Mouse (Mus musculus) heart, adult 11 months (tissue): ENCODE data around the gene Ptpra.
"Not testable (repeated sequence)": the region's sequence is repeated elsewhere in the genome, so short reads cannot be mapped to it uniquely, and the experiment has no call there.

Experiments used
- DNase-seq: peaks from one replicate; pipeline ENCODE4 v3.0.0; 2022

Ptpra gene

DNA sequence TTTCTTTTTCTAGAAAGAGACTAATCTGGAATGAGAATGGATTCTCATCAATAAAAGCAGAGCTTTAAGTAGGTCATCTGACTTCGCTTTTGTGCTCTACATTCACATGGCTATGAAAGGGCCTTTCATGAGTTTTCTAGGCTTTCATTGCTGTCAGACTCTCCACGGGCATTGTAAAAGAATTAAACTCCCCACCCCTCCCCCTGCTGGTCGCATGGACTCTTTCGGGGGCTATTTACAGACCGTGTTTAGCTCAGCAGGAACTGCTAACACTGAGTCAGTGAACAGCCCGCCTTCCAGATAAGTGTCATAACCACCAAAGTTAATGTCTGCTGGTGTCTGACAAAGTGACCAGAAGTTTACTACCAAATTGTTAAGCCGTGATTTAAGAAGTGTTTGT lies 41.5 kb downstream of the Ptpra start:
- DNase-seq: peak; percentile 96

DNA sequence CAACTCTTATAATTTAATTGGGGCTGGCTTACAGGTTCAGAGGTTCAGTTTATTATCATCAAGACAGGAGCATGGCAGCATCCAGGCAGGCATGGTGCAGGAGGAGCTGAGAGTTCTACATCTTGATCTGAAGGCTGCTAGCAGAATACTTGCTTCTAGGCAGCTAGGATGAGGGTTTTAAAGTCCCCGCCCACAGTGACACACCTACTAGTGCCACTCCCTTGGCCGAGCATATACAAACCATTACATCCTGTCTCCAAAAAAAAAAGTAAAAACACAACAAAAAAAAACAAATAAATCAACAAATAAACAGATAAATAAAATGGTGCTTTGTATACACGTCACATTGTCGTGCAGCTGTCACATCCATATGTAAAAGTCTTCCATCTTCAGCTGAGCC lies 45.0 kb downstream of the Ptpra start:
- not testable (repeated sequence) for DNase-seq

DNA sequence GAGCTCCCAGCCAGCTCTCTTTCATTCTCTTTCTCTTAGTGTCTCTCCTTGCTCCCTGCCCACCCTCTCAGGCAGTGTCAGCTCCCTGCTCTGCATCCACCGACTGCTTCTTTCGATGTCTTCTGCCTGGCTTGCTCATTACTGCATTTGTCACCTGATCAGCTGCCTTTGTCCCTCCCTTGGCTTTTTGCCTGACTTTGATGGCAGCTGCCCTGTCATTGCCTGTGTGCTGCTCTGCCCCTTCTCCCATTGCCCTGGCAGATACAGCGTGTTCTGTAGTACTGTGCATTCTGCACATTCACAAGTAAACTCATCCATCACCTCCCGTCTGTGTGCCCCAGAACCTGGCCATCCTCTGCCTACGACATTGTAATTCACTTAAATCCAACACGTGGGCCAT lies 46.0 kb downstream of the Ptpra start:
- peak; percentile 96 for DNase-seq

DNA sequence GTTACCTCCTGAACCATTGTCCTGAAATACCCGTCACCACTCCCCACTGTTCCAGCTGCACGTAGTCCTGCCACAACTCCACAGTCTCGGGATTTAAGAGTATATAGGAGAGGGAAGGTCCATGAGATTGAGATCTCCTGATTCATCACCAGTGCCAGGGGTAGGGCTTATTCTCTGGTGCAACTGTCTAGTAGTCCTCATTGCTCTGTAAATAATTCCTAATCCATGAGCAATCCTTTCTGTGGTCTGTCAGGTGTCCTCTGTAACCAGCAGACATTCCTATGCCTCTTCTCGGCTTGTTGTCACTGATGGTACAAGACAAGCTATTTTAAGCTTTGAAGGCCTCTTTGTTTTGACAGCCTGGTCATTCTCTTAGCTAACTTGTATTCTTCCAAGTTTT lies 46.9 kb downstream of the Ptpra start:
- no peak for DNase-seq

DNA sequence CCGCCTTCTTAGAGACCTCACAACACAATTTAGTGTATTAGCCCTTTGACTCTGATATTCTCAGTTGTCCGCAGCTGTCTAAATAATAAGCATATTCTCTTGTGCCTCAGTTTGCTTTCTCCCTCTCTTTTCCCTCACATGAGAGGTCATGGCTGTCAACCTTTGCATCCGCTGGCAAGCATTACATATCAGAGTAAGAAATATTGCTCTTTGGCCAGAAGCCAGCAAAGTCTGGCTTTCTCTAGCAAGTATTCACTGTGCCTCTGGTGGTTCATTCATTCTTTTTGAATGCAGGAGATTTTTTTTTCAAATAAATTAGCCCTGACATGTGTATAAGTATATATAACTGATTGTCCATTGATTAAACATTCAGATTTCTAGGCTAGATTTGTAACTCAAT lies 49.5 kb downstream of the Ptpra start:
- DNase-seq: no peak

DNA sequence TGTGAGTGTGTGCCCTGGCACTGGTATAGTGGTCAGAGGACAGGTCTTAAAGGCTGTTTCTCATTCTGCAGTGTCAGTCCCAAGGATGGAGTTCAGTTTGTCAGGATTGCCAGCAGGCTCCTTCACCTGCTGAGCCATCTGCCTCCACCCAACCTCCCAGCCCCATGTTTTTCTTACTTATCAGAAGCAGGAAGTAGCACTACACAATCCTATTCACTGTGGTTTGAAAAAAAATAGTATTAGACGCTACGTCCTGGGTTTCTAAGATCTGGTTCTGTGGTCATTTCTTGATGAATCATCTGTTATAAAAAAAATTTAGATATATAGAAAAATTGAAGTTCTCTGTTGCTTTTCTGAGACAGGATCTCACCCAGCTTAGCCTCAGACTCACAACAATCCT lies 51.5 kb downstream of the Ptpra start:
- no peak for DNase-seq

DNA sequence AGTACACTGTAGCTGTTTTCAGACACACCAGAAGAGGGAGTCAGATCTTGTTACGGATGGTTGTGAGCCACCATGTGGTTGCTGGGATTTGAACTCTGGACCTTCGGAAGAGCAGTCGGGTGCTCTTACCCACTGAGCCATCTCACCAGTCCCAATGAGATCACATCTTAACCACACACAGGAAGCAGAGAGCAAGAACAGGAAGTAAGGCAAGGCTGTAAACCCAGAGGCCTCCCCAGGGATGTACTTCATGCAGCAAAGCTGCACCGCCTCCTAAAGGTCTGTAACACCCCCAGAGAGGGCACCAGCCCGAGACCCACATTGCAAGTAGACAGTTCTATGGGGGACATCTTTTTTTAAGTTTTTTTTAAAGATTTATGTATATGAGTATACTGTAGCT lies 61.5 kb downstream of the Ptpra start:
- not testable (repeated sequence) for DNase-seq

DNA sequence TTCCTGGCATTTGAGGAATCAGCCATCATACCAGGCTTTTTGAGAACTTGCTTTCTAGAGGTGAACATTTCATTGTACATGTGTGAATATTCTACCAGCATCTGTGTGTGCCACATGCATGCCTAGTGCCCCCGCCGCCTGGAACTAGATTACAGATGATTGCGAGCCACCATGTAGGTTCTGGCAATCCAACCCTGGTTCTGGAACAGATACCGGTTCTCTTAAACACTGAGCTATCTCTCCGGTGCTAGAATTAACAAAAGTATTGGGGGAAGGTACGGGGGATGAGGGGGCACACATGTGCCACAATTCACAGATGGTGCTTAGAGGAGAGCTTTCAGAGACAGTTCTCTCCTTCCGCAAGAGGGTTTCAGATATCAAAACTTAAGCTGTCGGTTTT lies 63.8 kb downstream of the Ptpra start:
- DNase-seq: no peak

DNA sequence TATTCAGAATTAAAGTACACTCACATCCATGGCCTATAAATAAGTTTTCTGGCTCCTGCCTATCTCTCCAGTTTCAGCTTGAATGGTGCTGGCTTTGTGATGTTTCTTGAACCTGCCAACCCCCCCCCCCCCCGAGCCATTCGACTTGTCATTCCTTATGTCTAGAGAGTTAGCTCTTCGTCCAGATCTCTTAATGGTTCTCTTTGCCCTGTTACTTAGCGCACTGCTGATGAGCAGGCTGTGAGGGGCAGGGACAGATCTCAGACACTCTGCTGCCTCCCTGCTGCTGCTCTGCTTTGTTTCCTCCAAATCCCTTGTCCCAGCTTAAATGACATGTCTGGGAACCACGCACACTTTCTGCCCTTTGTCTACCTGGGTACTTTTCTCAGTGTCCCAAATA lies 65.7 kb downstream of the Ptpra start:
- DNase-seq: no peak

DNA sequence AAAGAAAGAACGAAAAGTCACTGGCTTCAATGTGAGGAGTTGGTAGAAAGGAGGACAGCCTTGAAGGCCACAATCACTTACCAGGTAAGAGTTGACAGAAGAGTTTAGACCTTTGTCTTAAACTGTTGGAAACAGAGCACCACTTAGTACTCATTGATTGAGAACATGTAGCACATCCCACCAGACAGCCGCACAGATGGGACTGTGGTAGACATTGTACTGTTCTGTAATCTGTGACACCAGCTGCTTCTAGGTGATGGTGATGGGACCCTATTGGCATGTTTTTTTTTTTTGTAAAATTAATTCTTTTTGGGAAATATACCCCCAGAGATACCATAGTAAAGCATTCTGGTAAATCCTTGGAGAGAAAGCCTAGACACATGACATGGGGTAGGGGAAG lies 71.8 kb downstream of the Ptpra start:
- DNase-seq: no peak

DNA sequence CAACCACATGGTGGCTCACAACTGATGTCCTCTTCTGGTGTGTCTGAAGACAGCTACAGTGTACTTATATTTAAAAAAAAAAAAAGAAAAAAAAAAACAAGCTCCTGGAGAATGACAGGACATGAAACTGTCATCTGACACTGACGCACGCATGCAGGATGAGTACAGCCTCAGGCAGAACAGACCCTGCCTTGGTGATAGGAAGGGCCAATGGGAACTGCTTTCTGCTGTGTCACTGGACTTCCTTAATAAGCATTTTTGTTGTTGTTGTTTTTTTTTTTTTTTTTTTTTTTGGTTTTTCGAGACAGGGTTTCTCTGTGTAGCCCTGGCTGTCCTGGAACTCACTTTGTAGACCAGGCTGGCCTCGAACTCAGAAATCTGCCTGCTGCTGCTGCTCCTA lies 75.4 kb downstream of the Ptpra start:
- DNase-seq: peak; percentile 91

DNA sequence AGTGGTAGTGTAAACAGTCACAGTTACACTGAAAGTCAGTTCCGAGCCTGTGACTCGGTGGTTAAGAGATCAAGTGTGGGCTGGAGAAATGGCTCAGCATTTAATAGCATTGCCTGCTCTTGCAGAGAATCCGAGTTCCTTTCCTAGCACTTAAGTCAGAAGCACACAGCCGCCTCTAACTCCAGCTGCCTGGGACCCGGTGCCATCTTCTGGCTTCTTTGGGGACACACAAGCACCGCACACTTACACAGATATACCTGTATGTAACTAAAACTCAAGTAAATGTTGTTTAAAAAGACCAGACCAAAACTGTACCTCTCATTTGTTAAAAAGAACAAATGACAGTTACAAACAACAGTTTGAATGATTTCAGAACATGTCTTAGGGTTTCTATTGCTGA lies 78.4 kb downstream of the Ptpra start:
- no peak for DNase-seq

DNA sequence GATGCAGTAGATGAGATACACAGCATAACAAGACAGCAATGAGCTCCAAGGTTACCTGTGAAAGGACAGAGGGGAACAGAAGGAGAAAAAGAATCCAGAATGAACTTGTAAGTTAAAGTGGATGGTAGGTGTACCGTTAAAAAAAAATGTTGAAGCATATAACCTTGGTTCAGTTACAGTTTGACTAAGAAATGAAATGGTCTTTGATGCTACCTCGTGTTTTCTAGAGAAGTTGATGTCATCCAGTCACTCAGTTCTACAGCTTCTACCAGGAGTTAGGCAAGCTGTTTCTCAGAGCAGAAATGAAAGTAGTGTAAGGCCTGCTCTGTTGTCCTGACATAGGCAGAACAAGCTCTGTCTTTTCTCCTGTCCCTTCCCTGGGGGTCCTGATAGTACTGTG lies 79.2 kb downstream of the Ptpra start:
- DNase-seq: no peak

DNA sequence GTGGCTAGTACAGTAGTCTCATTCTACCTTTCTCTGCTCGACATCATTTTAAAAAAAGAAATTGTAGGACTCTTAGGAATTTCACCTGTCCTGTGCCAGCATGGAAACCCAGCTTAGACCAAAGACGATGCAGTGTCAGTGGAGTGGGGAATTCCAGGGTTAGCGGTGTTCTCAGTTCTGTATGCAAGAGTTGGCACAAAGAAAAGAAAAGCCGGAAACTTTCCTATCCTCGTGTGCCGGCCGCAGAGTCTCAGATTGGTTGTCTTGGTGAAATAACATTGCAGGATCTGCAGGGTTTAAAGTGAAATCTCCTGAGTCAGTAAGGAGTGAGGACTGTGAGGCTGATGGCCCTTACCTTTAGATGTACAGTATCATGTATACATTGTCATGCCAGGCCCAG lies 79.8 kb downstream of the Ptpra start:
- DNase-seq: no peak

DNA sequence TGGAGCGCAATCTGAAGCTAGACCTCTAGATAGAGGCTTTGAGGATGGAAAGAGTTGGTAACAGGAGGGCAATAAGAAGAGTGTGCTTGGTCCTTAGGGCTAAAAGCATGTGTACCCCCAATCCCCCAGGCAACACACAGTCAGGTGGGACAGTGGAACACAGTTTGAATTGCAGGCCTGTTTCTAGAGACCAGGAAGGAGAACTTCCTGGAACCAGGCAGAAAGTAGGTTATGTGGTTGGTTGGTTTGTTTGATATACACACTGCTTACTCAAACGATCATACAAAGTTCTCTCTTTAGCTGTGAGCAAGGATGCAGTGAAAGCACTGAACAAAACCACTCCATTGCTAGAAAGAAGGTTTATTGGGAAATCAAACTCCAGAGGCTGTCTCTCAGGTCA lies 82.1 kb downstream of the Ptpra start:
- DNase-seq: no peak

DNA sequence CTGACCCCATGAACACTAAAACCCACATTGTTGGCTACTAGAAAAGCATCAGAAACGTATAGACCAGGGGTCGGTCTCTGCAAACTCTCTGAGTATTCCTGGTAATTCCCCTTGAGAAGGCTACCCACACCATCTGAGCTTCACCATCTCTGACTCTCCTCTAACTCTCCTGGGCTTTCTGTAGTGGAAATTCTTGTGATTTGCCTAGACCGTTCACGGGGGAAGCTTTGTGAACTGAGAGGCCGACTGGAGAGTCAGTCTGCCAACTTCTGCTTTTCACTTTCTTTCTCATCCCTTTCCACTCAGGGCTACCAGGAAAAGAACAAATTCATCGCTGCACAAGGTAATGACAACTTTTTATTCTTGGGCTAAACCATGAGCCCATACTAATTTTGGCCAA lies 84.9 kb downstream of the Ptpra start:
- no peak for DNase-seq

DNA sequence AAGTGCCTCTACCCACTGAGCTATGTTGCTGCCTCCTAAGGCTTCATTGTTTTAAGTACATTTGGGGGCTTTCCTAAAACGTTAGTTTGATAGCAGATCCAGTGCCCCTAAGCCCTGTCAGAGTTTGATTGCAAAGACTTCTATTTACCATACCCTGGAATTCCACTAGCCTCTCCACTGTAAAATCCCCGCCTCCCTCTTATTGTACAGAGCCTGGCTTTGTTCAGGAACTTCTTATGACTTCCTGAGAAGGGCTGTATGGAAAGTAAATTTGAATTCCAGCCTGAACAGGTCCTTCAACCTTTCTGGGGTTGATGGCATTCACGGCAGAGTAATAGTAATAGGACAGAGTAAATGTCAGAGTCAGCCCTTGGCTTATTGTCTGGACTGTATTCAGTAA lies 86.8 kb downstream of the Ptpra start:
- no peak for DNase-seq

DNA sequence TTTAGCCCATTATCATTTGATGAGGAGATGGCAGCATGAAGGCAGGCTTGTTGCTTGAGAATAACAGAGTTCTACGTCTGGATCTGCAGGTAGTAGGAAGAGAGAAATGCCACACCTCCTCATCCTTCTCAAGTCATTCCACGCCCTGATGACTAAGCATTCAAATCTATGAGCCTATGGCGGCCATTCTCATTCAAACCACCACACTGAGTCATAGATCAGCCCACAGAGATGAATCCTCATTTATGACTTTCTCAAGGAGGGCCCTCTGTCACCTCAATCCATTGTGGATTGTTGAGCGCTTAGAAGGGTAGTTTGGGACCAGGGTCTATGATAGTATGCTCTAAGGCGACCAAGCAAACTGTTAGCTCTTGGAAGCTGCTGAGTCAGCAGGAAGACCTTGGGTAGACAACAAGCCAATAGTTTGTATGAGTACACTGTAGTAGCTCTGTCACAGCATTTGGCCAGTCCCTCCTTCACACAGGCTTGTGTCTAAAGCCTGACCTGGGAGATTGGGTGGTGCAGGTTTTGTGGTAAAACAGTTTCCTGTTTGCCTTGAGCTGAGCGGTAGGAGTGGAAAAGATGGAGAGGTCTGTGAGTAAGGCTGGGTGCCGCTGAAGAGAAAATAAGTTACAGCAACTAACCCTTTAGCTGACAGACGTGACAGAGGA lies 88.9 kb downstream of the Ptpra start:
- no peak for DNase-seq

DNA sequence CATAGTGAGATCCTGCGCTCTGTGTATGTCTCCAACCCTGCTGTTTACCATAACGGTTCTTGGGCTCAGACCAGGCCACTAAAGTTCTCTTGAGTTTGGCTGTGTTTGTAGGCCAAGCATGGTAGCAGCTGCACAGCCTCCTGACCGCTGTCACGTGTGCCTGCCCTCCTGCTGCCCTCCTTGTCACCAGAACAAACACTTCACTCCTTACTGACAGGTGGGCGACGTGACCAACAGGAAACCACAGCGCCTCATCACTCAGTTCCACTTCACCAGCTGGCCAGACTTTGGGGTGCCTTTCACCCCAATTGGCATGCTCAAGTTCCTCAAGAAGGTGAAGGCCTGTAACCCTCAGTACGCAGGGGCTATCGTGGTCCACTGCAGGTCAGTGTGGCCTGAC lies 90.2 kb downstream of the Ptpra start:
- no peak for DNase-seq

DNA sequence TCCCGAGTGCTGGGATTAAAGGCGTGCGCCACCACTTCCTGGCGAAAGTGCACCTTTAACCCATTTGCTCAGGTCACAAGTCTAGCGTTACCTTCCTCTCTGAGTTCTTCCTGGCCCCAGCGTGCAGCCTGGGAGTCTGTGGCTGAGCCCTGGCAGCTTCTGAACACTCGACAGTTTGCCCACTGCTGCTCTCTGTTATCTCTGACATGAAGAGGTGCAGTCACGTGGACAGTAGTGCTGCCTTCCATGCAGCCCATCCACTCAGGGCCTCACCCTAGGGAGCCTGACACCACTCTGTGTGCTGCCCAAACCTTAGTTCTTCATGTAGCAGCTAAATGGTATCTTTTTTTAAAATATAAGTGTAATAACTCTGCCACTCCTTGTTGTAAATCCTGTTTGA lies 96.9 kb downstream of the Ptpra start:
- DNase-seq: no peak

DNA sequence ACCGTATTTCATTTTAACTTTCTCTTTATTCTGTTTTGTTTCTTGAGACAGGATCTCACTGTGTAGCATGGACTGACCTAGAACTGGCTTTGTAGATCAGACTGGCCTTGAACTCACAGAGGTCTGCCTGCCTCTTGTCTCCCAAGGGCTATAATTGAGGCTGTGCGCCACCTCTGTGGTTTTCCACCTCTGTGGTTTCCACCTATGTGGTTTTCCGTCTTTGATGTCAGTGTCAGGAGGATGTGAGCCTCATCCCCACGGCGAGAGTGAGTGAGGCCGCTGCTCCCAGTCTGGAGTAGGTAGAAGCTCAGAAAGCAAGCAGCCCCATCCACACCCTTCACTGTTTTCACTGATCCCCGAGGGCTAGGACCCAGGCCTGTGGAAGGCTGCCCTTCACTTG lies 104.8 kb downstream of the Ptpra start:
- no peak for DNase-seq

DNA sequence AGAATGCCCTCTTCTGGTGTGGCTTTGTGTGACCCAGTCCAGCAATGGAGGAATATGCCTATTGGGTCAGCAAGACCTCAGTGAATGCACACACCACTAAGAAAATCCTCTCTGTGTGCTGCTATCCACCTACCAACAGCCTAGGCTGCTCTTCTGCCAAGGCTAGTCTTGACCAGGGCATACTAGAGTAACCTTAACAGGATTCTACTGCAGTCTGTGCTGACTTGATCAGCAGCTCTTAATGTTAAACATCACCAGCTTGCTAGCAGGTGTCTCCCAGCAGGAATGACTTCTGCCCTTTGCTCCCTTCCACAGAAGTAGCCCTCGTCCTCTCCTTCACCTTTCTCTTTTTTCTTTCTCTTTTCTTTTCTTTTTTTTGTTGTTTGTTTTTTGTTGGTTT lies 106.2 kb downstream of the Ptpra start:
- no peak for DNase-seq

DNA sequence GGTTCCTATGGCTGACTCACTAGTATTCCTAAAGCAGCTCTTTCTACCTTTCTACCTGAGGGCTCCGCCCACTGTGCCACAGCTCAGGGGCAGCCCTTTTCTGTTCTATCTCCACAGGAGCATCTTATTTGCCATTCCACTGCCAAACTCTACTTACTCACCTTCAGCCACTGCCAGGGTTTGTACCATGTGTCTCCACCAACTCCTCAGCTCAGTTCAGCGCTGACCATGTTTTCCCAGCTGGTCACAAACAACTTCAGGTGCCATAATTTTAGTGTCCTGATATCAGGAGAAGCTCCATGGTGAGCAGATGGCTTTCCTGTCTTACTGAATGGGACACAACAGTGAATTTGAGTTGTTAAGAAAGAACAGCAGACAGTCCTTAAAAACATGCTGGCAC lies 107.4 kb downstream of the Ptpra start:
- DNase-seq: no peak

DNA sequence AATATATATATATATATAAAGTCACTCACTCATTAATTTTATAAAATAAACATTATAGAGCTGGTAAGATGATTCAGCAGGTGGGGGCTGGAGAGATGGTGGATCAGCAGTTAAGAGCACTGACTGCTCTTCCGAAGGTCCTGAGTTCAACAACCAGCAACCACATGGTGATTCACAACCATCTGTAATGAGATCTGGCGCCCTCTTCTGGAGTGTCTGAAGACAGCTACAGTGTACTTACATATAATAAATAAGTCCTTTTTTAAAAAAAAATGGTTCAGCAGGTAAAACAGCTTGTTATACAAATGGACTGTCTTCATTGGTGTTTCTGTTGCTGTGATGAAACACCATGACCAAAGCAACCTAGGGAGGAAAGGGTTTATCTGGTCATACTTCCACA lies 107.9 kb downstream of the Ptpra start:
- DNase-seq: no peak

DNA sequence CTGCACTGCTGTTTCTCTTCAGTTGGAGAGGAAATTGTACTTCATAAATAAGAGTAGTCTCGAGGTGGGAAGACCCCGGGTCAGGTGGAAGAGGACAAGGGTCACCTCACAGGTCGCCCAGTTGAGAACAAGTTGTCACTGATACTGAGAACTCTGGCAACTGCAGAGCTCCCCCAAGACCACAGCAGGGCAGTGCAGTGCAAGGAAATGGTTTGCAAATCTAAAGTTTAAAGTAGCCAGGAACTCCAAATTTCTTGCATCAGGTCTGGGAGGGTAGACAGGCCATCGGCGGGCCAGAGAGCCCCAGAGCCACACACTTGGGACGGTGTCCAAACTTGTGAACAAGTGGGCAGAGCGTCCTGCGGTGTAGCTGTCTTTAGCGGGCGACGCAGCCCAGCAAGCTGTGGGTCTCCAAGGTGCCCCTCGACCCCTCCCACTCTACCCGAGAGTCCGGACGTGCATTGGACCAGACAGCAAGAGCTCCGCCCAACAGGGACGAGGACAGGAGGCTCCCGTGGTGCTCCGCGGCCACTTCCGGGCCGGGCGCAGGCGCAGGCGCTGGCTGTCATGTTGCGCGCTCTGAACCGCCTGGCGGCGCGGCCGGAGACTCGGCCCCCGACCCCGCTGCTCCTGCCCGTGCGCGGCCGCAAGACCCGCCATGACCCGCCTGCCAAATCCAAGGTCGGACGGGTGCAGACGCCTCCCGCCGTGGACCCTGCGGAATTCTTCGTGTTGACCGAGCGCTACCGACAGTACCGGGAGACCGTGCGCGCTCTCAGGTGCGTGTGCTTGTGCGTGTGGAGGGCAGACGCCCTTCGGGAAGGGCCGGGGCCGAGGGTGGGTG lies 113.4 kb downstream of the Ptpra start, which contains the start of gene Mrps26:
Gene Mrps26 (plus strand): TSS at position 531 of the 844 bp plus-strand sequence.
- DNase-seq: peak; percentile 100
